Mouse (Mus musculus): ENCODE results near the gene Myo9a. TPM values are rescaled to one million over a fixed set of nuclear protein-coding genes. Genes with fewer than 3 reads are reported as not detected.

Myo9a gene
- total and polyA plus RNA-seq, 3 experiments, result 1.6 to 2.6 (median 2.0) TPM

DNA sequence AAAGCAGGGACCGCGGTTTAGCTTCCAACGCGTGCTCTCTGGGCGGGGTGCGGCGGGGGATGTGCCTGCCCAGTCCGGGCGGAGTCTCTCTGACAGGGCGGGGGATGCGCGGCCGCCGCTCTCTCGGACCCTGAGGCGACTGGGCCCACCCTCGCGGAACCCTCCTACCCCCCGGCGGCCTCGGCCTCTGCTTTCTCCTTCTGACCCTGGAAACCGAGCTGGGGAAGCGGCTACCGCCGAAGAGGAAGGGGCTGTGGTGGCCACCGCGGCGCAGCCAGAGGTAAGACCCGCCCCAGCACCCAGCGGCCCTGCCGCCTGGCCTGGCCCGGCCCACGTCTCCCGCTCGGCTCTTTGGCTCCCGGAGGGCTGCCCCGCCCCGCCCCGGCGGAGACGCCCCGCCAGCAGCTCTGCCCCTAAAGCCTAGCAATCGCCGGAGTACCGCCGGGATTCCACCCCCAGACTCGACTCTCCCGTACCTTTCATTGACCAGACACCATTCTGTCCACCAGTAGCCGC, 428 bp downstream of the Myo9a start:
- Histone ChIP-seq H3K4me2 (ENCODE audit: insufficient read depth, low read depth, poor library complexity, severe bottlenecking) (peak overlapping the region; percentile 86; the same call in 1 of the 2 replicates), H3K27ac (ENCODE audit: insufficient read depth, low read depth) (peak overlapping the region; percentile 12; the same call in 1 of the 2 replicates), H3K79me2 (replicated peaks; ENCODE audit: control insufficient read depth, extremely low read depth, insufficient read depth, poor library complexity, severe bottlenecking) (peaks cover 4% of the 10 kb centered on the region; the same call in 1 of the 2 replicates), H3K4me3 (replicated peaks in 1 of 3; ENCODE audit: low read depth in 2 of 3, low read length in 2 of 3, poor library complexity in 1 of 3) (peak overlapping the region; percentile 79 to 82 (median 82)), H3K9ac (ENCODE audit: insufficient read depth, low read depth) (peak overlapping the region; percentile 41), H3K27me3 (replicated peaks) (no peaks in the 10 kb centered on the region), H3K4me1 (ENCODE audit: control insufficient read depth in 1 of 2, insufficient read depth in 2 of 2) (peaks cover 0 to 14% of the 10 kb centered on the region in 2 experiments; a peak in 3 of 4 replicates), H3K9me3 (replicated peaks; ENCODE audit: low read length) (no peaks in the 10 kb centered on the region), H3K36me3 (replicated peaks in 1 of 2; ENCODE audit: control insufficient read depth in 1 of 2, insufficient read depth in 1 of 2, low read length in 1 of 2) (no peaks in the 10 kb centered on the region)
- DNase-seq (ENCODE audit: extremely low read depth), result peak; percentile 65
- TF ChIP-seq MAZ (IDR thresholded peaks at IDR 0.05; ENCODE audit: low read depth, low read length) (peak; percentile 30; the same call in 1 of the 2 replicates), UBTF (IDR thresholded peaks at IDR 0.05; ENCODE audit: low read depth, low read length) (no peak), ETS1 (conservative IDR thresholded peaks at IDR 0.05; ENCODE audit: low read depth, low read length) (no peak), ELF1 (IDR thresholded peaks at IDR 0.05; ENCODE audit: low read depth, low read length) (no peak), SIN3A (IDR thresholded peaks at IDR 0.05; ENCODE audit: low read length) (peak; percentile 33; the same call in 1 of the 2 replicates), CTCF (conservative IDR thresholded peaks at IDR 0.05 in 1 of 2, IDR thresholded peaks at IDR 0.05 in 1 of 2; ENCODE audit: low read depth in 2 of 2, low read length in 2 of 2) (no peak)
- dilution Hi-C loops (cut with MboI; ENCODE audit: extremely low pct_ligation_motif_present, extremely low pct_unique_long_range_greater_than_20kb, low sequenced_read_pairs), result no loop called here
- in situ Hi-C loops (cut with MboI; ENCODE audit: low pct_ligation_motif_present, low pct_unique_long_range_greater_than_20kb, low sequenced_read_pairs), result no loop called here

DNA sequence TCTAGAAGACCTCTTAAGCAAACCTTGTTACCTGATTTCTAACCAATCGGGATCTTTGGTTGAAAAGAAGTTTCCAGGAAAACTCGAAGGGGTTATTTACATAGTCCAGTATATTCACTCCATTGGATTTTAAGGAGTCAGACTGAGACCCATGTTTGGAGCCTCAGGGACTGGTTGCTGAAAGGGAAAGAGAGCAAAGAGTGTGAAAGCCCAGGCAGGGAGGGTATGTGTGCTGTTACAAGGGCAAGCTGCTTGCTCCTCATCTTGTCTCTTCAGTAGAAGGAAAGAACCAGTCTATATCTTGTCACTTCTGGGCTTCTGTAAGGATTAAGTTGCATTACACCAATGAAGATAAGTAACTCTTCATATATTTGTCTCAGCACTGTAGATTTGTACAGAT, 1.3 kb downstream of the Myo9a start:
- H3K36me3 ChIP-seq (replicated peaks in 1 of 2; ENCODE audit: control insufficient read depth in 1 of 2, insufficient read depth in 1 of 2, low read length in 1 of 2), result no peaks in the 10 kb centered on the region
- H3K4me2 ChIP-seq (ENCODE audit: insufficient read depth, low read depth, poor library complexity, severe bottlenecking), result peak overlapping the region; percentile 86
- H3K4me3 ChIP-seq (replicated peaks in 1 of 3; ENCODE audit: low read depth in 2 of 3, low read length in 2 of 3, poor library complexity in 1 of 3), result peak overlapping the region in 1 of 3 experiments; percentile 82
- dilution Hi-C loops (cut with MboI; ENCODE audit: extremely low pct_ligation_motif_present, extremely low pct_unique_long_range_greater_than_20kb, low sequenced_read_pairs), result no loop called here
- DNase-seq (ENCODE audit: extremely low read depth), result no peak
- peaks cover 0 to 14% of the 10 kb centered on the region in 2 experiments; a peak in 3 of 4 replicates for H3K4me1 ChIP-seq (ENCODE audit: control insufficient read depth in 1 of 2, insufficient read depth in 2 of 2)
- peak overlapping the region; percentile 41 for H3K9ac ChIP-seq (ENCODE audit: insufficient read depth, low read depth)
- peaks cover 4% of the 10 kb centered on the region; the same call in 1 of the 2 replicates for H3K79me2 ChIP-seq (replicated peaks; ENCODE audit: control insufficient read depth, extremely low read depth, insufficient read depth, poor library complexity, severe bottlenecking)
- TF ChIP-seq MAFK (IDR thresholded peaks at IDR 0.05; ENCODE audit: insufficient replicate concordance, low read length), result no peak
- no peak for TF ChIP-seq KAT2A (IDR thresholded peaks at IDR 0.05; ENCODE audit: insufficient replicate concordance, low read length)
- no peak for TF ChIP-seq SMC3 (IDR thresholded peaks at IDR 0.05; ENCODE audit: low read depth, low read length)
- TF ChIP-seq MXI1 (IDR thresholded peaks at IDR 0.05; ENCODE audit: low read depth, low read length), result no peak
- no peak for TF ChIP-seq JUN (IDR thresholded peaks at IDR 0.05; ENCODE audit: insufficient read depth, low read depth, low read length)
- no peak for TF ChIP-seq RCOR1 (conservative IDR thresholded peaks at IDR 0.05; ENCODE audit: low read depth, low read length)
- no peak for TF ChIP-seq MEF2A (IDR thresholded peaks at IDR 0.05; ENCODE audit: borderline replicate concordance, low read depth, low read length)
- TF ChIP-seq RAD21 (IDR thresholded peaks at IDR 0.05; ENCODE audit: low read depth, low read length), result no peak
- TF ChIP-seq USF1 (IDR thresholded peaks at IDR 0.05; ENCODE audit: low read depth, low read length), result no peak
- no peak for TF ChIP-seq MAX (IDR thresholded peaks at IDR 0.05; ENCODE audit: low read length)
- TF ChIP-seq PAX5 (IDR thresholded peaks at IDR 0.05; ENCODE audit: low read length), result no peak
- no peak for TF ChIP-seq GABPA (IDR thresholded peaks at IDR 0.05; ENCODE audit: insufficient replicate concordance, low read depth, low read length)
- in situ Hi-C loops (cut with MboI; ENCODE audit: low pct_ligation_motif_present, low pct_unique_long_range_greater_than_20kb, low sequenced_read_pairs), result no loop called here
- no peaks in the 10 kb centered on the region for H3K9me3 ChIP-seq (replicated peaks; ENCODE audit: low read length)
- H3K27ac ChIP-seq (ENCODE audit: insufficient read depth, low read depth), result no peak overlapping the region
- H3K27me3 ChIP-seq (replicated peaks), result no peaks in the 10 kb centered on the region
